Mouse (Mus musculus): ENCODE measurements around the gene Auts2.

DNA sequence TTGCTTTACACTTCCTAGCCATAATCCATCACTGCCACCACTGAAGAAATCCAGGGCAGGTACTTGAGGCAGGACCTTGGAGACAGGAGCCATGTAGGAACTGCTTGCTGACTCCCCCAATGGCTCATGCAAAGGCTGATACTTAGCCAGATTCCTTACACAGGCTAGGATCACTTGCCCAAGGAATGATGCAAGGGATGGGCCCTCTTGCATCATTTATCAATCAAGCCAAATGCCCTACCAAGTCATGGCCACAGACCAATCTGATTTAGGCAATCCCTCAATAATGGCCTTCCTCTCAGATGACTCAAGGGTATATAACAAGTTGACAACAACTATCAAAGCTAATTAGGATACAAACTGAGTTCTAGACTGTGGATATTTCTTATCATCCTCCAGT is 666.6 kb downstream of the Auts2 start:
- TF ChIP-seq CTCF (IDR thresholded peaks at IDR 0.05; ENCODE audit: low read depth, low read length) = no peak
- no peak for TF ChIP-seq POLR2A (IDR thresholded peaks at IDR 0.05; ENCODE audit: borderline replicate concordance, low read depth, low read length)

Measured in bone marrow macrophage, adult 2 months (primary cell).